Mouse (Mus musculus) layer of hippocampus, postnatal 36 days (tissue): Measurements from ENCODE around the gene Tjp1. TPM values are rescaled to one million over a fixed set of nuclear protein-coding genes. Genes with fewer than 3 reads are reported as not detected.

ENCODE experiments used
- DNase-seq, 2 experiments: peaks; one replicate each; pipeline ENCODE4 v3.0.0; 2022
- total RNA-seq, 2 experiments: library from RNA; stranded (reverse); gene quantifications; 2 replicates each; pipeline ENCODE4 v1.2.3; 2021

Gene Tjp1
- total RNA-seq, 2 experiments from 2014 or later: 137 to 166 TPM

GRCm38 (mm10) chr7:65486259-65486681 is 41.3 kb downstream of the Tjp1 start:
- DNase-seq: no peak

DNA sequence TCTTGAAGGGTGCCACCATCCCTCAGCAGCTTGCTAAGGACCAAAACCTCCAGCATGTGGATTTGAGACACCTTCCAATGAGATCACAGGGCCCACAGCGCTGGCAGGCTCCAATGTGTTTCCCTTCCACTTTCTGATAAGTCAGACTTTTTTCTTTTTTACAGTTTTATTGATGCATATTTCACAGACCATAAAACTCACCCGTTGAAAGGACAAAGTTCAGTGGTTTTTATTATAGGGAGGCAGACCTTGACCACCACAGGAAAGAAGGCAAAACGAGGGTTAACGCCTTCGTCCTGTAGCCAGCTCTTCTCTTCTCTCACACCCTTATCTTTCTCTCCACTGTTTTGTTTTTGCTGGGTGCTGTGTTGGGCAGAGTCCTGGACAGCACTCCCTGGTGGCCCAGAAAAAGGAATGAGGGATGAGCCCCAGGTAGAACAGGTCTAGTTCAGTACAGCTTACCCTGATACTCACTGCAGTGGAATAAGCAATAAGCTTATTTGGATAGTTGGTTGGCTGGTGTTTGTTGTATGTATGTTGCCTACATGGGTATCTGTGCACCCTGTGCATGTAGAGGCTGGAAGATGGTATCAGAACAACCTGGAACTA is 43.3 kb downstream of the Tjp1 start:
- no peak for DNase-seq

DNA sequence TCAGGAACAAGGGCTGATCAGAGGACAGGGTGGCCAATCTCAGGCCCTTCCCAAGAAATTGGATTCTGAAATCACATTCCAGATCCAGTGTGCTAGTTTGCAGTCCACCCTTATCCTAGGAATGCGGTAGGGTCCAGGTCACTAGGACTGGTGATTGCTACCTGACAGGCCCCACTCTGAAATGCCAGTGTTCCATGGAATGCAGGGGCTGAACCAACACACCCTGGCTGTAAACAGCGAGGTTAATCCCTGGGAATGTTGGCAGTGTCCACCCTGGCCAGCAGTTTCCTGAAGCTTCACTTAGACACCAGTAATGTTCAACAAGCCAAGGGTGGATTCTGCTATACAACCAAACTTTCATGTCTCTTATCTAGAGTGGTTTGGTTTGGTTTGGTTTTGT is 45.4 kb downstream of the Tjp1 start:
- DNase-seq: no peak

DNA sequence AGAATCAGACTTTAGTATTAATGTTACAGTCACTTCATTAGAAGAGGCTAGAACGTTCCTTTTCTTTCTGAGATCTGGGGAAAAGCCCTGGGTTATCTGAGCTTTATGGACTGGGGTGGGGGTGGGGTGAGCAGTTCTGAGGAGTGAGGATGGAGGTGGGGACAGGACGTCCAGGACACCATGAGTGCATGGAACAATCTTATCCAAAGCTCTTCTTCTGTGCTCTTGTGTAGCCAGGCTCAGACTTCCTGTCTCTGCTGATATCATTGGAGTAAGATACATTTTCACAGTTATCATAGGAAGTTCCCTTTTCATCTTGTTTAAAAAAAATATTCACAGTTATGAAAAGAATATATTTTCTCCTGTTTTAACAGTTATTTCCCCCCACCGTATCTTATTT is 55.5 kb downstream of the Tjp1 start:
- DNase-seq: no peak

DNA sequence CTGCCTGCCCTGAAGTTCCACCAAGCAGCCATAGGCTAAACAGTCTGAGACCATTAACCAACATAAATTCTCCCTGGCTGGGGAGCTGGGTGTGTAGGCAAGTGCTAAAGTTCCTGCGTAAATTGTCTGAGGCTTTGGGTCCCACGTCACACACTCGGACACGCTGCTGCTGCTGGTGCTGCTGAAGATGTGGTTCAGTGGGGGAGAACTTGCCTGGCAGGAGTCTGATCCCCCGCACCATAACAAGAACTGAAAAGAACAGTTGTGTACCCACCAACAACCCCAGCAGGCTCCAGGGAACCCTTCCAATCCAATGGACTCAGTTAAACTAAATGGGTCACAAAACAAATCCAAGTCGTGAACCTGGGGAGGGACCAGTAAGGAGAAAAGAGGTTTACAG is 56.2 kb downstream of the Tjp1 start:
- no peak for DNase-seq

DNA sequence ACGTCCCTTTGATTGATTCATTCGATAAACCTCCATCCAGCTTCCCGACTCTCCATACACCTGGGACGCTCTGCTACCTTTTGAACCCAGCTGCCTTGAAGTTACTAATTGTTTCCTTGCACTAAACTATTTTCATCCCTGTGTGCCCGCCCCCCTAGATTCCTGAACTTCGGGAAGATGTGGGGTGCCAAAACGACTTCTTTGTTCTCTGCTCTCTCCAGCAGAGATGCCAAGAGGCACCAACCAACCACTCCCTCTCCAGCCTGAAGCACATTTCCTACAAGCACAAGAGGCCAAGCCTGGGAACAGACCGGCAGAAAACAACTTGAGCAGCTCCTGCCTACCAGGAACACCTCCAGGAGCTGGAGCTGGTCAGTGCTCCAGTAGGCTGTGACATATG is 57.4 kb downstream of the Tjp1 start:
- DNase-seq: no peak

- DNase-seq: no peak
Observed at GRCm38 (mm10) chr7:65469666-65470065, 57.9 kb downstream of the Tjp1 start.

DNA sequence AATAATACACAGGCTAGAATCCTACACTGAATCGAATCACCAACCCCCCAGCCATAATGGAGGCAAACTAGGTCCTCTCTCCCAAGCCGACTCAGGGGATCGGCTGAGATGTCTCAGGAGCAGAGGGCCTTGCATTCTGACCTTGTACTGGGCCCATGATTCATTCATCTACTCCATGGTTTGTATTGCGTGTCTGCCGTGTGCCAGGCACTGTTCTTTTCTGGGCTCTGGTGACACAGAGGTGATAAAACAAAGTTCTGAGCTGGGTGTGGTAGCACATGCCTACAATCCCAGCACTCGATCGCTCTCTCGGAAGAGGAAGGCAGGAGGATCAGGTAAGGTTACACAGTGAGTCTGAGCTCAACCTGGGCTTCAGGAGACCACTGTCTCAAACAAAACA is 59.4 kb downstream of the Tjp1 start:
- no peak for DNase-seq

DNA sequence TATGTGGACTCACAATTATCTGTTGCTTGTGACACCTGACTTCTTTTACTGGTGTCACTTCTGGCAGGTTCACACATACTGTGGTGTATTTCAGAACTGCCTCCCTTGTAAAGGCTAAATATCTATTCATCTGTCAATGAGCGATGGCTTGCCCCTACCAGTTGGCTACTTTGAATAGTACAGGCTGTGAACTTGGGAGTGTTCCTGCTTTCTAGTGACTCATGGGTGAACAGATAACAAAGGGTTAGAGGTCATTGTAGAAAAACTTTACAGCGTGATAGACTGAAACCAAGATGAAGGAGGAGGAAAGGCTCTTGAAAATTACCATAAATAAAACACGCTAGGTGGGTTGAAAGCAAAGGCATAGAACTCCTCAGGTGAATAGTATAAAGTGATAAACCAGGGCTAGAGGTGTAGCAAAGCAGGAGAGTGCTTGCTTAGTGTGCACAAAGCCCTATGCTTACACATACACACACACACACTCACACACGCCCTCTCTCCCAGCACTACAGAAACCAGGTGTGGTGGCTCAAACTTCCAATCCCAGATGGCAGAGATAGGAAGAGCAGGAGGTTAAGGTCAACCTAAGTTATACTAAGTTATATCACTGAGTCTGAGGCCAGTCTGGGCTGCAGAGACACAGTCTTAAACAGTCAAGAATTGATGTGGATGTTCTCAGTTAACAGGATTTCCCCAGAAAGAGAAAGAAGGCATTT is 60.1 kb downstream of the Tjp1 start:
- no peak for DNase-seq

DNA sequence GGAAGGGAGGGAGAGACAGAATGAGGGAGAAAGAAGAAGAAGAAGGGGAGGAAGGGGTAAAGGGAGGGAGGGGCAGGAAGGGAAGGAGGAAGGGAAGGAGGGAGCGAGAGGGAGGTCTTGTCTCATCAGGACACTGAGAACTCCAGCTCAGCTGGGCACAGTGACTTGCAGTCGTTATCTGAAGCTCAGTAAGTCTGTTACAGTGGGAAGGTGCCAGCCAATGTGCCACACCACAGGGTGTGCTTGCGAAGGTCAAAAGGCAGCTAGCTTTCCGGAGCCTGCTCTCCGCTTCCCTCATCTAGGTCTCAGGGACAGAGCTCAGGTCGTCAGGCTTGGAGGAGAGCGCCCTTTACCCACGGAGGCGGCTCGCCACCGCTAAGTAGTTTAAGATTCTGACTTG is 61.4 kb downstream of the Tjp1 start:
- no peak for DNase-seq

GRCm38 (mm10) chr7:65464518-65465037 is 63.0 kb downstream of the Tjp1 start:
- no peak for DNase-seq

- no peak for DNase-seq
Observed at GRCm38 (mm10) chr7:65463438-65463837, 64.1 kb downstream of the Tjp1 start.

GRCm38 (mm10) chr7:65461412-65461811 is 66.2 kb downstream of the Tjp1 start:
- no peak for DNase-seq

DNA sequence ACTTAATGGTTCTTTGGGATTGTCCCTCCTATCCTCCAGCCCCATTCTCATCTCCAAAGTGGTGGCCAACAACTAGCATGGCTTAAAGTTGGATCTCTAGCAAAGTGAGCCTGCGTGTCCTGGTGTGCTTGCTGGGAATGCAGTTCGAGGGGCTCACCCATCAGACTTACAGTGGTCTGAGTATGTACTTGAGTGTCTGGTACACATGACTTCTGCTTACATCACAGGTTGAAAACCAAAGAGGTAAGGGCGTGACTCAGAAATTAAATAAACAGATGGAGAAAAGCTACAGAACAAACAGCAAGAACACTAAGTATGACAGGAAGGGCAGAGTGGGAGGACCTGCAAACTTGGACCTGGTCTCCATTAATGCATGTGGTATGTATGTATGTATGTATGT is 67.4 kb downstream of the Tjp1 start:
- no peak for DNase-seq

DNA sequence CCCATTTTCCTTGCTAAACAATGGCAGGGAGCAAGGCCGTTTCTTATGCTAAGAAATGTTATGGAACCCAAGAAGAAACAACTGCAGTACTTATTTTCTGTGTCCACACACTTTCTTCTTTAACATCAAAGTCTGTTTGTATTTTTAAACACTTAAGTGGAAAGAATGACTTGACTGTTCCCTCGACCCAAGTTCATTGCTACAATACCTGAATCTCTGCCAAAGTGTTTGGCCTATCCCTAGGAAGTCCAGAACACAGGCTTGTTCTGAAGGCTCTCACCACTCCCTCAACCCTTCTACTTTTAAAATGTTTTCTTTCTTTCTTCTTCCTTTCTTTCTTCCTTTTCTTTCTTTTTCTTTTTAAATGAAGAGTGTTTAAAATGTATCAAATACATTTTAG is 71.5 kb downstream of the Tjp1 start:
- DNase-seq: no peak

GRCm38 (mm10) chr7:65455208-65455607 is 72.4 kb downstream of the Tjp1 start:
- DNase-seq: no peak

GRCm38 (mm10) chr7:65454269-65454668 is 73.3 kb downstream of the Tjp1 start:
- no peak for DNase-seq

DNA sequence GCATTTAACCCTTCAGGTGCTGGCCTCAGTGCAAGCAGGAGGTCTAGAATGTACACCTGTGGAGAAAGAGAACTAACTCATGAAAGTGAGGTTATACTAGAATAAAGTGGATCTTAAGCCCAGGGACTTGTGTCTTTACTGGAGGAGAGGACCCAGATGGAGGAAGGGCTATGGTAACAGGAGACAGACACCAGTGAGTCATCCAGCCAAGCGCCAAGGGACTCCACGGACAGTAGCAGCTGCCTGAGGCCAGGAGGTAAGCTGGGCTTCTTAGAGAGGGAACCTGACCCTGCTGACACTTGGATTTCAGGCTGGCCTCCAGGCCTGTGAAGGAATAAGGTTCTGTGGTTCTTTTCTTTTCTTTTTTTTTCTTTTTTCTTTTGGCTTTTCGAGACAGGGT is 75.3 kb downstream of the Tjp1 start:
- DNase-seq: no peak

DNA sequence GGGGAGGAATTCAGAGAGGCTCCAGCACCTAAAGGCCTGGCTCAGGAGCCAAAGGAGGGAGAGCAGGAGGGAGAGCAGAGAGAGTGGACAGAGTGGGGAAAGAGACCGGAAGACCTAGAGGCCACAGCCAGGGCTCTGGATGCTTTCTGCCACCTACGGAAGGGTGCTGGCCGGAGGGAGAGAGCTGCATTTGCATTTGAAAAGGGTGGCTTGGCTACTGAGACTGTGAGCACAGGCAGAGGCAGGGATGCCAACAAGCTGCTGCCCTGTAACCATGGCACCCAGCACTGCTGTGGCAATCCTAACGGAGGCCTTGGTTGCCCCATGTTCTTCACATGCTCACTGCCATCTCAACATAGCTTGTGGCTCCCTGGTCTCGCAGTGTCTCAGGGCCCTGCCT is 77.4 kb downstream of the Tjp1 start:
- peak in 1 of 2 experiments; percentile 43 for DNase-seq

DNA sequence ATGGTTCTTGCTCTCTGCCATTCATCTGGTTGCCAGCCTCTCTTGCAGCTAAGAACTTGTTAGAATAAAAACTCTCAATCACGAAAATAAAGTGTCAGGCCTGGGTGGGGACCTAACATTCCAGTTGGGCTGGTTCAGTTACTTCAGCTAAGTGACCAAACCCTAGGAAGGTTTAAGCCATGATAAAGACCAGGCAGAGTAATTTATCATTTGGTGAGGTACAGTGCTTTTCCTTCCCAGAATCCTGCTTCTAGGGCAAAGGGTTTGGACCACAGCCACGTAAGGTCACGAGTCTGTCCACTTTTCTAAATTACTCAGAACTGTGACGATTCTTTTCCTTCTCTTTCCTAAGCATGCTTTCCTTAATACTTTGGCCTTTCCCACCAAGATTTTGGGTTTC is 86.1 kb downstream of the Tjp1 start:
- no peak for DNase-seq

- no peak for DNase-seq
Observed at GRCm38 (mm10) chr7:65439518-65439917, 88.1 kb downstream of the Tjp1 start.

- no peak for DNase-seq
Observed at GRCm38 (mm10) chr7:65438146-65438545, 89.4 kb downstream of the Tjp1 start.

DNA sequence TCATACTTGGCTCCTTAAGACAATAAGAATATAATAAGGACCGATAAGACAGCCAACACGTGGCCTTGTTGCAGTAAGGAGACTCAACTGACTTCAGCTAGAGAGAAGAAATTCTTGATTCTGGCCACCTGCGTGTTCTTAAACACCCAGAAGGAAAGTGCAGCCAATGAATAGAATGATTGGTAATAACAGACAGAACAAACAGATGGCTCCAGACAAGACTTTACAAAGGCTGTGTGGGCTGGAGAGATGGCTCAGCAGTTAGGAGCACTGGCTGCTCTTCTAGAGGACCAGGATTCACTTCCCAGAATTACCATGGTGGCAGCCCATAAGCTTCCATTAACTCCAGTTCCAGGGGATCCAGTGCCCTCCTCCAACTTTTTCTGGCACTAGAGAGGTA is 90.7 kb downstream of the Tjp1 start:
- DNase-seq: peak; percentile 46 to 51

DNA sequence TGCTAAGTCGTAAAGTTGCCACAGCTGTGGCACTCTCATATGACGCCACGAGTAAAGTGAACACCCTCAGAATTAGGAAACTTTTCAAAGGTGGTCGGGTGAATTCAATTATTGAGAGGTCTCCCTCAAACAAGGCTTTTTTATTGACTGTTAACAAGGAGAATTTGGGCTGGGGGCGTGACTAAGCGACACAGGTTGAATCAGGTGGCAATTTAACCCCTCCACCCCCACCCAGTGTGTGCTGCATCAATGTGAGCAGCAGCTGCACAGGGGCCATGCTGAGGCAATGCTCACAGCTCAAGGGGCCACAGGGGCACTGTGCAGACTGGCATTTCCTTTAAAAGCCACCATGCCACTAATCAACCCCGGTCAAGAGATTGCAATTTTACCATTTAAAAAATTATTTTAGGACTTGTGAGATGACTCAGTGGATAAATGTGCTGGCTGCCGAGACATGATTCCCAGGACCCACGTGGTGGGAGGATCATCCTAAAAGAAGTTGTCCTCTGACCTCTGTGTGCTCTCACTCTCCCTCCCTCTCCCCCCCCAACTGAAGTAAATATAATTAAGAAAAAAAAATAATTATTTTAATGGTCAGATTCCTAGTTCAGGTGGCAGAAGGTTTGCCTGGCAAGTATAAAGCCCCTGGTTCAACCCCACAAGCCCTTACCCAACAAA is 96.4 kb downstream of the Tjp1 start:
- DNase-seq: no peak
